Mouse (Mus musculus) granulocyte monocyte progenitor cell, adult 5-6 weeks (primary cell): ENCODE results near the gene C2cd4a. TPM values are rescaled to one million over a fixed set of nuclear protein-coding genes. Genes with fewer than 3 reads are reported as not detected.

Experiments
- ATAC-seq: replicated peaks from 2 replicates; pipeline ENCODE4 v1.8.0; 2016; ENCODE audit warnings: mild to moderate bottlenecking, moderate TSS enrichment, inconsistent platforms; ENCODE audit not compliant: poor library complexity, severe bottlenecking
- total RNA-seq, 2 experiments: library from RNA; stranded (forward) in 1 of 2; stranded (reverse) in 1 of 2; fragments of 200-712, 200-1000 nt in 1 of 2; fragments of >200 nt in 1 of 2; fragmentation: Nextera tagmentation in 1 of 2; gene quantifications; 2 replicates each; pipeline ENCODE4 v1.2.3; 2014 to 2017

Gene C2cd4a
- total RNA-seq, 2 experiments from 2014 or later = not detected

- ATAC-seq = no peak
Measured at GRCm38 (mm10) chr9:67837311-67837710, 5.2 kb upstream of the C2cd4a start.

- no peak for ATAC-seq
Measured at GRCm38 (mm10) chr9:67834535-67834934, 2.4 kb upstream of the C2cd4a start.

- ATAC-seq = peak; percentile 21
Measured at GRCm38 (mm10) chr9:67831359-67832045, 628 bp downstream of the C2cd4a start.

GRCm38 (mm10) chr9:67830411-67831358 lies 1.4 kb downstream of the C2cd4a start:
- ATAC-seq = peak; percentile 60

DNA sequence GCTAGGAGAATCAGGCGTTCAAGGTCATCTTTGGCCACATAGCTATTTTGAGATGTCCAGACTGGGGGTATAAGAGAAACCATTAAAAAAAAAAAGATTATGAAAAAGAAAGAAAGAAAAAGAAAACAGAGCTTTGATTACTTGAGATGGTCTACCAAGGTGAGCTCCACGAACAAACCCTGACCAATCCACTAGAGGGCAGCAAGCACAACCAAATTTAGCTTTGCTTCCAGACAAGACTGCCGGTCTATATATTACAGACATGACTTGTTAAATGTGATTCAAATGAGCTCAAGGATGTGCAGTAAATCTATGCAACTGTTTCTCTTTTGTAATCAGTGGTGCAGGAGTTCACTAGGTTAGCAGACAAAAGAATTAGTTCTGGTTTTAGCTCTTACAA lies 3.9 kb downstream of the C2cd4a start:
- peak; percentile 63 for ATAC-seq

DNA sequence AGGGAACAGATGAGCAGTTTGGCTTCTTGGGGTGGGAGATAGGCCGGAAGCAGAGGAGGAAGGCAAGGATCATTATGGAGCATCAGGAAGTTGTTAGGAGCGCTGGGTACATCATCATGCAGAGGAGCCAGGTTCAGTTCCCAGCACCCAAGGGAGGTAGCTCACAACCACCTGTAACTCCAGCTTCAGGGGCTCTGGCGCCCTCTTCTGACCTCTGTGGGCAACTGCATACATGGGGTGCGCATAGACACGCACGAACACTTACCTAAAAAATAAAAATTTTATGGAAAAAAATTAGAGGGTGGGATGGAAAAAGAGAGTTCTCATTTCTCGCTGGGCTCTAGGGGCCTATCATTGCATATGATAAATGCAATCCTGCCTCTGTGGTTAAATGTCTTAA lies 6.6 kb downstream of the C2cd4a start:
- ATAC-seq = no peak

DNA sequence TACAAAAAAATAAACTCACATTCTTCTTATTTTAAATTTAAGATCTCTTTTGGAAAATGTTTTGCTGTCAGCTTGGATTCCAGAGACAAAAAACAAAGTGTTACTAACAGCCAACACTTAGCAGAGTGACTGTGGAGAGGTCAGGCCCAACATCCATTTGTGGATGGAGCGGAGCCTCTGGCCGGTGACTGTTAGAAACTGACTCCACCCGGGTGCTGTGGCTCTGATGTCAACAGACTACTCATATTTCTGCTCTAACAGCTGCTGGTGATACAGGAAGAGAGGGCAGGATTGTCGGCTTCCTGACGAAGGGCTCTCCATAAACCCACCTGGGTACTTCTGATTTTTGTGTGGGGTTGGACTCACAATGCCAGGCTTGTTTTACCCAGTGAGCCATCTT lies 9.0 kb downstream of the C2cd4a start:
- ATAC-seq = no peak

DNA sequence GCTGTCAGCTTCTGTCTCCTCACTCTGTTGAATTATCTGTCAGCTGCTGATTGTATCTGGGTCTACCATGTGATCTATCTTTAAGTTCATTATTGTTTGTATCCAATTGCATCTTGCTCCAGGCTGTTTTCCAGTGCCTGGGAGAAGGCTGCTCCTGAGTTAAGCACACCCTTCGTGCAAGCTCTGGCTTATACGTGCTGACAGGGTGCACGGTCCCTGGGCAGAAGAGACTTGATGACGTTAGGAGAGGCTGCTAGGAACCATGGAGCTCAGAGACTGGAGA lies 13.5 kb downstream of the C2cd4a start:
- ATAC-seq = no peak

DNA sequence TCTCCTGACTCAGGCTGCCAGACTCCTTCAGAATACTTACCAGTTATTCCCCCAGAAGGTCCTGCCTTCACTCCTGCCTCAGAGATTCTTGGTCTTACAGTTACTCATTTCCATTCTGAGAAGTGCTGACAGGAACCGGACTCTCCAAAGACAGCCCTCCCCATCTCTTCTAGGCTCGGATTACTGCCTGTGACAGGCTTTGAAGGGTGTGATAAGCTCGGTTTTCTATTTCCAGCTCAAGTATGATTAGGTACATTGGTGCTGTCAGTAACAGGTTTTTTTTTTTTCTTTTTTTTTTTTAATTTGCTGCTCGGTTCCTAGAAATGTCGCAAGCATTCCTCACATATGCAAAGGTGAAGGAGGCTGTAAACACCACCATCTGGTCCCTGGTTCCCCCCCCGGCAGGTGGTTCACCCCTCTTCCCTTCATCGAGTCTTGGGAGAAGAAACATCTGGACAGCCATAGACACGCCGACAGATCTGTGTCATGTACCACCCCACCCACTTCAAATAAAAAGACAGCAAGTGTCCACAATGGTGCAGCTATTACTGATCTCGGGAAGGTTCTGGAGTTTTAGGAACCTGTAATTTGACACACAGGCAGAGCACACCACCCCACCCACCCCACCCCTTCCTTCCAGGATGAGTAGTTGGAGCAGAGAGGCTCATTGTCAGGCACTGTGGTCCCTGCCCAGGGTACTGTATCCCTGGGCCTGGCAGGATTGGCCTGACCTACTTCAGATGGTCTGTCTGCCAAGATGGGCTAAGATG lies 14.0 kb downstream of the C2cd4a start:
- no peak for ATAC-seq

DNA sequence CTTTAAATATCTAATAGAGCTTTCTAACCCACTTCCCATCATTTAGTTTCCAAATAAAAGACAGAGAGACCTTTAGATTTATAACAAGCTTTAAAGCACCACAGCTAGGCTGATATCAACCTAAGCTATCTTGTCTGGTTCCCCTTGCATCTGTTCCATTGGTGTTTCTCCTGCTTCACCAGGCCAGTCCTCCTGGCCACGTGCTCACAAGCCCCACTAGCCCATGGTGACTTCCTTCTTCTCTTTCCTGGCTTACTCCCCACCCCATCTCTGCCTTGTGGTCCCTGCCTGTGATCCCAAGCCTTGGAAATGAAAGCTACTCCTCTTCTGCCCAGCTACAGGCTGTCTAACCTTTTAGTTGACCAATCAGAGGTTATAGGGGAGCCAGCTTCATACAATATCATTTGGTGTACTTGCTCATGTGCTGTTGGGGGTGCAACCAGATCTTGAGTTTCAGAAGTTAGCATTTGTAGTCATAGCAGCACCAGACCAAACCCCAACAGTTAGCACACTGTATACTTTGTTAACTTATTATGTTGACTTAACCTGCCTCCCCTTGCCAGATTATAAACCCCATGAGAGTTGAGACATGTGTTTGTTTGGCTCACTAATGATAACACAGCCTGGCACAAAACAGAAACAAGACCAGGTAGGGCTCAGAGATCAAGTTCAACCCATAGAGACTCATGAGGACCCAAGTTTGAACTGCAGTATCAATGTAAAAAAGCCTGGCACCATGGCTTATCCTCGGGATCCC lies 15.8 kb downstream of the C2cd4a start:
- ATAC-seq = no peak

DNA sequence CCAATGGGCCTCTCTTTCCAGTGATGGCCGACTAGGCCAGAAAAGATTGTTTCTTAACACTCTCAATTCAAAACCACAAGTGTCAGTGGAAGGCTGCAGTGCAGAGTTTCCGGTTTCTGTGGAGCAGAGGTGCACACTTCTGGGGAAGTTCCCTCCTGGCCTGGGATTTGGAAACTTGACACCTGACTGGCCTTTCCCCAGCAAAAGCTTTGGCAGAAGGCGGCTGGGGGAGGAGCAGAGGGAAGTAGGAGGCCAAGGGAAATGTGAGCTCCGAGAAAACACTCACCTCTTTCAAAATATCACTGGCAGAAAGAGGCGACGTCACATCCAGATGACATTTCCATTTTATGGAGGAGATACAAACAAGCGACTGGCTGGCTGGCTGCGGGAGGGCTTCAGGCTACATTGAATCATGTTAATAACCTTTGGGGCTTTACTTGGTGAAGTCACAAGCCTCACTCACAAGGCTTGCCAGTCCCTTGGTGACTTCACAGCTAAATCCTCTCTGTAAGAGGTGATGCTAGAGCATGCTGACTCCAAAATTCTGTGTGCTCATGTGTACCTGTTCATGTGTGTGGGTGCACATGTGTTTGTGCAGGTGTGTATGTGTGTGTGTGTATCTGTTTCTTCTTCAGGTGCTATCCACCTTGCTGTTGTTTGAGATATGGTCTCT lies 18.3 kb downstream of the C2cd4a start:
- ATAC-seq = peak; percentile 95

GRCm38 (mm10) chr9:67813171-67813570 lies 19.0 kb downstream of the C2cd4a start:
- ATAC-seq = no peak

GRCm38 (mm10) chr9:67811116-67811515 lies 21.0 kb downstream of the C2cd4a start:
- no peak for ATAC-seq

- no peak for ATAC-seq
Measured at GRCm38 (mm10) chr9:67810527-67810926, 21.6 kb downstream of the C2cd4a start.

DNA sequence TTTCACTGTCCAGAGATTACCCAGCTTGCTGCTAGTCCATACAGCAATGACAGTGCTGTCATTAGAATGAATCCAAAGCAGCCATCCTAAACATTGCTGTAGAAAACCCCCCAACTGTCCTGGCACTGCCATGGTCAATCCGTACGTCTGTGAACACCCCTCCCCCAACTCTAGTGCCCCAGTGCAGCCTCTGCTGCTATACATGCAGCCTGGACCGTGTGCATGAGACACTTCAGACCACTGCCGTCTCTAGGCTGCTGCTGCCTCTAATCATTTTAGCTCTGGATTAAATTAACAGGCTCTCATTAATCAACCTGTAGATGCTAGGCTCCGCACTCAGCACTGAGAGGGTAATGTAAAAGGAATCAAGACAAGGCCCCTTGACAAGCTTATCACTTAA lies 25.1 kb downstream of the C2cd4a start:
- ATAC-seq = no peak

DNA sequence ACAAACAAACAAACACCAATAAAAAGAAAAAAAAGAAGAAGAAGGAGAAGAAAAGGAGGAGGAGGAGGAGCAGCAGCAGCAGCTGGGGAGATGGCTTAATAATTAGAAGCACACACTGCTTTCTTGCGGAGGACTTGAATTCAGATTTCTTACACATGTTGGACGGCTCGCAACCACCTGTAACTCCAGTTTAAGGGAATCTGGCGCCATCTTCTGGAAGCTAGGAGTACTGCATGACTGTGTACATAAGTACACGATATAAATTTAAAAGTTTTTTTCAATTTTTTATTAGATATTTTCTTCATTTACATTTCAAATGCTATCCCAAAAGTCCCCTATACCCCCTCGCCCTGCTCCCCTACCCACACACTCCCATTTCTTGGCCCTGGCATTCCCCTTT lies 29.9 kb downstream of the C2cd4a start:
- peak; percentile 46; the same call in 1 of the 2 replicates for ATAC-seq

DNA sequence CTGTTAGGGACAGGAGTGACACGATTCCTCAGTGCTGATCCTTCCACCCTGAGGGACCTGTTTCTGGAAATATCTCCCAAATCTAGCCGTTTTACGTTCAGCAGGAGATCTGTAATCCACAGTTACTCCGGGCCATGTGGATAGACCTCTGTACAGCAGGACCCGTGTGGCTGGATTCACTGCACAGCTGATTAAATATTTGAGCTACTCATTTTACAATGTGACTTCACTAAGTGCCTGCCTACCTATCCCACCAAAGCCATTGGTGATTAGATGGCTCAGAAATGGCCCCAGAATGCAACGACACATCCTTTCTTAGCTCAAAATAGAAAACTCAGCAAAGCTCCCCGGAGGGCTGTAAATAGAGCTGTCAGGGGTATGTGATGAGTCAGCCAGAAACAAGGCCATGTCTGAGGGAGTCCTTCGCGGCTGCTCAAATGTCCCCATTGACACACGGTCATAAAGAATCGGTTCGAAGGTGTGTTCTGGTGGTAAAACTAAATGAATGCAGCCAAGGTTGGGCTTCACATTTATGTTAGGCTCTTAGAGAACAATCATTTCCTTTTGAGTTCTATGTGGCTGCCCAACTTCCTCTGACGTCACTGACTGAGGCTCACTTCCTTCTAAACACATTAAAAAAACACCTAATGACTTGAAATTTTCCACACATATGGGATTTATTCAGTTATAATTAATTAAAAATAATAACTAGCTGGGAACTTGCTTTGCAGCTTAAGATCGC lies 32.9 kb downstream of the C2cd4a start:
- 0 out of 2 replicates have a peak, but pooled peaks have one; percentile 33 for ATAC-seq

DNA sequence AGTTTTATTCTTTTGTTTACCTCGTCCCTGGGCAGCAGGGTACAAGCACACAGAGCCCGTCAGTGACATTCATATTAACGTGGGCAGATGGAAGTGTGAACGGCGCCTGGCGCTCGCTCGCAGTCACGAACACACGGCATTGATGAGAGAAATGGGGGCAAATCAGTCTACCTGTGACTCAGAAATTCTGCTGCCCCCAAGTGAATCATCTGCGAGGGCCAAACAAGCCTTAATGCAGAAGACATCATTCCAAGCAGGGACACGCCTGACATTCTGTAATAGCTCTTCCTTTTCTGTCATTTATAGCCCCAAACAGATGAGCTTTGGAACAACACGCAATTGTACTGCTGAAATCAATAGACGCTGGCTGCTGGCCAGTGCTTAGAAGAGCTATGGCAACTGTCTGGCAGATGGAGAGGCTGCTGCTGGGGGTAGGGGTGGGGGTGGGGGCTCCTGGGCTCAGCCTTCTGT lies 36.9 kb downstream of the C2cd4a start:
- no peak for ATAC-seq

DNA sequence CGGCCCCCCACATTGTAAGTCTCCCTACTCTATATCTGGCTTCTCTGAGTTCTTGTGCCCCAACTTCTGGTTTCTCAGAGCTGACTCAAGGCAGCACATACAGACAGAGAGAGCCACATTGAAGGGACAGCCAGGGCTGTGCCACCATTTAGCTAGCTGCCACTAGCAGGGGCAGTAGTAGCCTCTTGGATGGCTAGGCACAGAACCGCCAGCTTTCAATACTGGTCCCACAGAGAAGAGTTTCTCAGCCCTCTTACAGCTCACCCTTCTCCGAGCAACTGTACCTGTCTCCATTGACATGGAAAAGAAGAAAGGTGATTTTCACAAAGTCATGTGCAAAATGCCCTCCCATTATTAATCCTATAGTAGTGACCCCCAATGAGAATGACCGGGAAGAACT lies 37.5 kb downstream of the C2cd4a start:
- no peak for ATAC-seq
